Mouse (Mus musculus) bone marrow, adult 2 months (tissue): ENCODE results near the gene Shmt1. TPM values are rescaled to one million over a fixed set of nuclear protein-coding genes. Genes with fewer than 3 reads are reported as not detected.

ENCODE experiments used
- H3K27ac ChIP-seq: fragments of 200-500 bp; 2 replicates; pipeline ENCODE4 v1.5.1; 2012; ENCODE audit warnings: low read depth, mild to moderate bottlenecking, control low read depth, inconsistent platforms, low read length; ENCODE audit not compliant: control insufficient read depth, poor library complexity, insufficient read depth
- H3K4me1 ChIP-seq: fragments of 200-500 bp; 2 replicates; pipeline ENCODE4 v1.6.1; 2011; ENCODE audit warnings: low read length; ENCODE audit not compliant: control insufficient read depth, insufficient read depth
- H3K4me3 ChIP-seq: fragments of 200-500 bp; replicated peaks from 2 replicates; pipeline ENCODE3; 2011; ENCODE audit warnings: mild to moderate bottlenecking, low read depth, low read length, control low read depth; ENCODE audit not compliant: control insufficient read depth
- CTCF ChIP-seq: fragments of 200-500 bp; IDR thresholded peaks from 2 replicates; pipeline ENCODE4 v1.5.1; 2011; ENCODE audit warnings: low read length, control low read depth; ENCODE audit not compliant: control insufficient read depth, insufficient read depth
- POLR2A ChIP-seq: fragments of 200-500 bp; IDR thresholded peaks from 2 replicates; pipeline ENCODE4 v1.6.1; 2011; ENCODE audit warnings: low read depth, mild to moderate bottlenecking, control low read depth, low read length, borderline replicate concordance; ENCODE audit not compliant: control insufficient read depth
- WGBS: fragments of 180-500 bp; shearing (Covaris S2); methylation state at CpG from one replicate; pipeline ENCODE4 v1.1.7; 2018; 5-methylcytosine and 5-hydroxymethylcytosine counted together
- polyA plus RNA-seq: library from polyadenylated mRNA; stranded (reverse); fragments of >200 nt; gene quantifications from 2 replicates; pipeline ENCODE4 v1.2.4, GENCODE M21; 2011; ENCODE audit warnings: low replicate concordance; ENCODE audit not compliant: missing spikeins, insufficient read depth, insufficient read length

The Shmt1 gene
- polyA plus RNA-seq, 1 experiment = 34.2 TPM

- 82% methylated on average over 4 of the region's 4 CpGs for WGBS
These were observed 39.4 kb downstream of the Shmt1 start for GRCm38 (mm10) chr11:60772161-60772560.

GRCm38 (mm10) chr11:60770776-60771175, 40.7 kb downstream of the Shmt1 start:
- 84% methylated on average over 3 of the region's 3 CpGs for WGBS
- Histone ChIP-seq H3K4me1 (no peaks in the 10 kb centered on the region; the same call in 1 of the 2 replicates), H3K27ac (no peak overlapping the region), H3K4me3 (no peak overlapping the region)
- TF ChIP-seq CTCF (no peak), POLR2A (no peak)

More at GRCm38 (mm10) chr11:60772161-60772560, 39.4 kb downstream of the Shmt1 start:
- Histone ChIP-seq H3K4me1 (no peaks in the 10 kb centered on the region; the same call in 1 of the 2 replicates), H3K4me3 (no peak overlapping the region), H3K27ac (no peak overlapping the region)
- TF ChIP-seq CTCF (no peak), POLR2A (no peak)

GRCm38 (mm10) chr11:60769322-60769721, 42.2 kb downstream of the Shmt1 start:
- H3K4me1 ChIP-seq = no peaks in the 10 kb centered on the region; the same call in 1 of the 2 replicates
- TF ChIP-seq POLR2A (no peak), CTCF (no peak)
- H3K27ac ChIP-seq = no peak overlapping the region
- H3K4me3 ChIP-seq = no peak overlapping the region
- 14% methylated on average over 2 of the region's 2 CpGs for WGBS

GRCm38 (mm10) chr11:60766969-60767368, 44.5 kb downstream of the Shmt1 start:
- WGBS = 65% methylated on average over 4 of the region's 4 CpGs
- Histone ChIP-seq H3K27ac (no peak overlapping the region), H3K4me1 (no peaks in the 10 kb centered on the region; the same call in 1 of the 2 replicates), H3K4me3 (no peak overlapping the region)
- TF ChIP-seq POLR2A = no peak
- no peak for TF ChIP-seq CTCF

GRCm38 (mm10) chr11:60761681-60762080, 49.8 kb downstream of the Shmt1 start:
- no peak overlapping the region for H3K27ac ChIP-seq
- no peak overlapping the region for H3K4me3 ChIP-seq
- no peaks in the 10 kb centered on the region for H3K4me1 ChIP-seq
- TF ChIP-seq CTCF = no peak
- TF ChIP-seq POLR2A = no peak
- WGBS = 62% methylated on average over 3 of the region's 3 CpGs

- H3K4me3 ChIP-seq = no peak overlapping the region
- 89% methylated on average over 7 of the region's 7 CpGs for WGBS
- no peaks in the 10 kb centered on the region for H3K4me1 ChIP-seq
- no peak overlapping the region for H3K27ac ChIP-seq
- no peak for TF ChIP-seq POLR2A
- no peak for TF ChIP-seq CTCF
These were observed 55.9 kb downstream of the Shmt1 start for GRCm38 (mm10) chr11:60755570-60755969.

GRCm38 (mm10) chr11:60740321-60740720, 71.2 kb downstream of the Shmt1 start:
- 77% methylated on average over 3 of the region's 3 CpGs for WGBS
- no peak overlapping the region for H3K27ac ChIP-seq
- TF ChIP-seq CTCF = no peak
- H3K4me1 ChIP-seq = 0 out of 2 replicates have a peak, but pooled peaks cover 2% of the 10 kb centered on the region
- no peak overlapping the region for H3K4me3 ChIP-seq

Other genes starting within 250 kb of the Shmt1 start
- gene Llgl1, start 112.0 kb downstream of the Shmt1 start, polyA plus RNA-seq = 11.1 and 11.2 TPM in 2 replicates
- gene Flii, start 84.5 kb downstream of the Shmt1 start, polyA plus RNA-seq = 39.0 and 41.0 TPM in 2 replicates
- 4.1 and 11.7 TPM in 2 replicates for gene Mief2, start 83.3 kb downstream of the Shmt1 start, polyA plus RNA-seq
- 4.3 and 8.1 TPM in 2 replicates for gene Top3a, start 34.4 kb downstream of the Shmt1 start, polyA plus RNA-seq
- gene Smcr8, start 34.2 kb downstream of the Shmt1 start, polyA plus RNA-seq = 2.9 and 11.1 TPM in 2 replicates
- 11.1 and 14.5 TPM in 2 replicates for gene Dhrs7b, start 18.9 kb upstream of the Shmt1 start, polyA plus RNA-seq
- 17.5 and 25.7 TPM in 2 replicates for gene Tmem11, start 67.6 kb upstream of the Shmt1 start, polyA plus RNA-seq
- 6.6 and 9.1 TPM in 2 replicates for gene Natd1, start 103.0 kb upstream of the Shmt1 start, polyA plus RNA-seq
- gene Map2k3, start 120.3 kb upstream of the Shmt1 start, polyA plus RNA-seq = 68.0 and 74.9 TPM in 2 replicates
- gene Kcnj12, start 210.8 kb upstream of the Shmt1 start, polyA plus RNA-seq = not detected in 2 replicates